Mouse (Mus musculus) left cerebral cortex, postnatal 4 days (tissue): ENCODE results near the gene Gm21488. TPM values are rescaled to one million over a fixed set of nuclear protein-coding genes. Genes with fewer than 3 reads are reported as not detected.
"Not testable (repeated sequence)": the region's sequence is repeated elsewhere in the genome, so short reads cannot be mapped to it uniquely, and the experiment has no call there.

ENCODE experiments used
- DNase-seq: peaks from one replicate; pipeline ENCODE4 v3.0.0-alpha.2; 2022
- intact Hi-C: fragments of 180-260 bp; cut with DNase I; formaldehyde crosslinking; loops from one replicate; pipeline ENCODE4 v1.15.1; 2025
- total RNA-seq, 2 experiments: library from RNA; stranded (reverse); gene quantifications; 2 replicates each; pipeline ENCODE4 v1.2.3; 2021

The Gm21488 gene
- not detected for total RNA-seq

GRCm38 (mm10) chrY:27521820-27522219, at the start of gene Gm21488:
TSS of gene Gm21488 (minus strand) at chrY:27521920.
- DNase-seq, intact Hi-C loops: not testable (repeated sequence)
